Mouse (Mus musculus) hindbrain, embryonic 12.5 days (tissue): ENCODE results near the gene Cpxm1. TPM values are rescaled to one million over a fixed set of nuclear protein-coding genes. Genes with fewer than 3 reads are reported as not detected.

ENCODE experiments used
- ATAC-seq: fragments of 200-750 bp; cut with Nextera tagmentation; 2 replicates; pipeline ENCODE4 v1.8.0; 2017; ENCODE audit warnings: moderate TSS enrichment; ENCODE audit not compliant: low FRiP score
- H3K27ac ChIP-seq: fragments of 300-500 bp; sonication (generic); 2 replicates; pipeline ENCODE4 v1.5.1; 2016; ENCODE audit warnings: mild to moderate bottlenecking
- H3K27me3 ChIP-seq: fragments of 300-500 bp; sonication (generic); 2 replicates; pipeline ENCODE4 v1.6.1; 2016; ENCODE audit warnings: mild to moderate bottlenecking
- H3K36me3 ChIP-seq: fragments of 300-500 bp; sonication (generic); 2 replicates; pipeline ENCODE4 v1.6.1; 2016; ENCODE audit warnings: mild to moderate bottlenecking
- H3K4me1 ChIP-seq: fragments of 300-500 bp; sonication (generic); 2 replicates; pipeline ENCODE4 v1.6.1; 2016
- H3K4me2 ChIP-seq: fragments of 300-500 bp; sonication (generic); replicated peaks from 2 replicates; pipeline ENCODE4 v1.6.1; 2016; ENCODE audit warnings: mild to moderate bottlenecking
- H3K4me3 ChIP-seq: fragments of 300-500 bp; sonication (generic); 2 replicates; pipeline ENCODE4 v1.5.1; 2016; ENCODE audit warnings: mild to moderate bottlenecking
- H3K9ac ChIP-seq: fragments of 300-500 bp; sonication (generic); 2 replicates; pipeline ENCODE4 v1.6.1; 2016; ENCODE audit warnings: mild to moderate bottlenecking, moderate library complexity
- H3K9me3 ChIP-seq: fragments of 300-500 bp; sonication (generic); replicated peaks from 2 replicates; pipeline ENCODE4 v1.6.1; 2016; ENCODE audit warnings: mild to moderate bottlenecking
- WGBS: fragments of 180-500 bp; shearing (Covaris S2); methylation state at CpG from one replicate; pipeline ENCODE4 v1.1.7; 2016; 5-methylcytosine and 5-hydroxymethylcytosine counted together
- polyA plus RNA-seq: library from polyadenylated mRNA; unstranded; fragments of >200 nt; fragmentation: Nextera tagmentation; extraction: Ambion mirVana; gene quantifications from 2 replicates; pipeline ENCODE4 v1.2.1, GENCODE M21; 2016

The Cpxm1 gene
- 53.3 and 57.0 TPM in 2 replicates for polyA plus RNA-seq

DNA sequence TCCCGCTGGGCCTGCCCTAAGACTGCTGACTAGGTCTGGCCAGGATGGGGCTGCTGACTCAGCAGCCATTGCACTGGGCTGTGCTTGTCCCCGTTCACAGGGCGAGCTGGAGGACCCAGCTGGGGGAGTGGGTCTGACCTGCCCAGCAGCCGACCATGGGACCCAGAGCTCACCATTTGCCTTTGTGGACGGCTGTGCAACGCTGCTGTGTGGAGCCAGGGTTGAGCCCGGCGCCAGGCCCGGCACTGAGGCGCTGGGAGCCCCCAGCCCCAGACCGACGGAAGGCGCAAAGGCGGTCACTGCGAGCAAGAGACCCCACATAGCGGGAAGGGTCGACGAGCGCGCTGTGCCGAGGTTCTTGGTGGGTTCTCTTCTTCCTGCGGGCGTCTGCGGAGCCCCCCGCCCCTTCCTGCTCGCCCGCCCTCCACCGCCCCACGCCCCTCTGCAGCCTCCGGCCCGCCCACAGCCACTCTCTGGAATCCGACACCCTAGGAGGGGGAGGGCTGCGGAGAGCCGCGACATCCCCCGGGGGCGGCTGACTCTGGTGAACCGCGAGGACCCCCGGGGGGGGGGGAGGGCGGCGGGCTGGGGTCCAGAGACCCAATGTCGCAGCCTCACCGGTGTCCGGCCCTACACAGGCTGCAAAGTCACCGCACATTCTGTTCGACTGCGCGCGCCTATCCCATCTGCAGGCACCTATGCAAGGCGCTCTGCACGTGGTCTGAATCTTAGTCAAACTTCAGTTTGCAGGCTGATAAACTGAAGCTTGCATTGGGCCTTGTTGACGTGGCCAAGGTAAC is at the start of gene Cpxm1:
Cpxm1 (minus strand) TSS at position 389 of the 800 bp plus-strand sequence.
- Histone ChIP-seq H3K27ac (peak within 1 kb of the TSS; percentile 25), H3K27me3 (peaks cover 15% of the 10 kb centered on the region)
- WGBS: 1% methylated on average over 36 of the region's 53 CpGs

DNA sequence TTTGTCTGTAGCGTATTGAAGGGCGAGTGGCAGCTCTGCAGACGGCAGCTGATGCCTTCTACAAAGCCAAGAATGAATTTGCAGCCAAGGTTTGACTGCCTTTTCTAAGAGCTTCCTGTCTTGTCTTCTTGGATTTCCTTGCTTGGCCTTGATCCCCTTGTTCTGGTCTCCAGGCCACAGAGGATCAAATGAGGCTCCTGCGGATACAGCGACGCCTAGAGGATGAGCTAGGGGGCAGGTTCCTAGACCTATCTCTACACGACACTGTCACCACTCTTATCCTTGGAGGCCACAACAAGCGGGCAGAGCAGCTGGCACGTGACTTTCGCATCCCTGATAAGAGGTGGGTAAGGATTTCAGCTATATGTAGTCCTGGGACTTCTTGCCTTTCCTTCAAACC is 44.8 kb upstream of the Cpxm1 start:
- H3K36me3 ChIP-seq: peaks cover 76% of the 10 kb centered on the region
- no peak overlapping the region for H3K27ac ChIP-seq
- H3K27me3 ChIP-seq: 0 out of 2 replicates have a peak, but pooled peaks cover 3% of the 10 kb centered on the region
- no peak overlapping the region for H3K9ac ChIP-seq
- no peaks in the 10 kb centered on the region for H3K9me3 ChIP-seq
- ATAC-seq: no peak
- H3K4me3 ChIP-seq: no peak overlapping the region
- H3K4me1 ChIP-seq: no peaks in the 10 kb centered on the region
- no peak overlapping the region for H3K4me2 ChIP-seq
- WGBS: 88% methylated on average over 10 of the region's 10 CpGs

More for the DNA sequence above, at the start of gene Cpxm1:
- peak within 1 kb of the TSS; percentile 95 for H3K4me2 ChIP-seq
- H3K4me3 ChIP-seq: peak within 1 kb of the TSS; percentile 55
- peaks cover 24% of the 10 kb centered on the region for H3K4me1 ChIP-seq
- H3K36me3 ChIP-seq: peaks cover 27% of the 10 kb centered on the region; the same call in 1 of the 2 replicates
- H3K9me3 ChIP-seq: no peaks in the 10 kb centered on the region
- peak within 1 kb of the TSS; percentile 71 for H3K9ac ChIP-seq
- peak; percentile 86 for ATAC-seq

DNA sequence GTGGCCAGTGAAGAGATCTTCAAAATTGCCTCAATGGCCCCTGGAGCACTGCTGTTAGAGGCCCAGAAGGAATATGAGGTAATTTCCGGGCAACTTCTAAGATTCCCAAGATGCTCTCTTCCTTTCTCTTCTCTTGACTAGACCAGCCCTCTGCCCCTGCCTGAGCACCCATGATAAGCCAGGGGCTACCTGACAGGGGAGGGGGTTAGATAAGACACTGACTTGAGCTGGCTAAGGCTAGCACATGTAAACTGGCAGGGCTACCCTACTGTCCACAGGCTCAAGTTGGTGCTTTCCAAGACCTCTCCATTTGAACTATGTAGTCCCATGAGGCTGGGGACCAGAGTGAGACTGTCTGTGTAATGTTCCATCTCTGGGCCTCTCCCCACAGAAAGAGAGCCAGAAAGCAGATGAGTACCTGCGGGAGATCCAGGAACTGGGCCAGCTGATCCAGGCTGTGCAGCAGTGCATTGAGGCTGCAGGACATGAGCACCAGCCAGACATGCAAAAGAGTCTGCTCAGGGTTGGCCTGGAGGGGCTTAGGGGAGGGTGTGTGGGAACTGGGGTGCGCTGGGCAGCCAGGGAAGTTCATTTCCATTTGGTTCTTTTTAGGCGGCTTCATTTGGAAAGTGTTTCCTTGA is 42.6 kb upstream of the Cpxm1 start:
- no peak for ATAC-seq
- Histone ChIP-seq H3K36me3 (peaks cover 76% of the 10 kb centered on the region), H3K27ac (no peak overlapping the region), H3K27me3 (no peaks in the 10 kb centered on the region), H3K4me3 (no peak overlapping the region), H3K9ac (no peak overlapping the region), H3K4me1 (no peaks in the 10 kb centered on the region), H3K9me3 (no peaks in the 10 kb centered on the region), H3K4me2 (no peak overlapping the region)
- WGBS: 94% methylated on average over 4 of the region's 4 CpGs

DNA sequence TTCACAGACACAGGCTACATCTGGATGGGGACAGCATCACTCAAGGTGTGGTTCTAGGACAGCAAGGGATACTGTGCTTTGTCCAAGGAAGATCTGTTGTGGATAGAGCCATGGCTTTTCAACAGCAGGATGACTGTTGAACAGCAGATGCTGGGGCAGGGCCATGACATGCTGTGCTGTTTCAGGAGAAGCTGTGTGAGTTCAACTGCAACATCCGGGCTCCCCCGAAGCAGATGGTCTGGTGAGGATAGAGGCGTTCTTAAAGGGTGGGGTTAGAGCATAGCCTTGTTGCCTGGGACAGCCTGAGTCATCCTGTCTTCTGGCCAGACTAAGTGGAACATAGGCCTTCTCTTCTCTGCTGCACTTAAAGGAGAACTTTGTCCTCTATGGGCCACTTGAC is 41.5 kb upstream of the Cpxm1 start:
- Histone ChIP-seq H3K27ac (no peak overlapping the region), H3K4me2 (no peak overlapping the region), H3K4me1 (no peaks in the 10 kb centered on the region), H3K9me3 (no peaks in the 10 kb centered on the region), H3K4me3 (no peak overlapping the region), H3K9ac (no peak overlapping the region), H3K27me3 (no peaks in the 10 kb centered on the region), H3K36me3 (peaks cover 68% of the 10 kb centered on the region)
- no peak for ATAC-seq
- 91% methylated on average over 3 of the region's 3 CpGs for WGBS

DNA sequence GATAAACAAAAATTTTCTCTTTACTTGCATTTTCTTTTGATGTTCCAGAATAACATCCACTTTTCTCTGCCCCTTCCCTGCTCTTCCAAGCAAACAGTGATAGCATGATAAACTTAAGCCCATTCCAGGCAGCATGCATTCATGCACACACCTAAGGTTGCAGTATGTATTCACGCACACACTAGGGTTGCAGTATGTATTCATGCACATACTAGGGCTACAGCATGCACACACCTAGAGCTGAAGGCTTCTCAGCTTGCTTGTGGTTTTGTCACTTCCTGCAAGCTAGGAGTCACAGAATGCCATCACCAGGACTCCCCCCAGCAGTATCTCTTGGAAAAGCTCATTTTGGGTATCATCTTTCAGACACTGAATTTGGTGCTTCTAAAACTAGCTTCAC is 39.4 kb upstream of the Cpxm1 start:
- no peak for ATAC-seq
- Histone ChIP-seq H3K4me3 (no peak overlapping the region), H3K4me1 (no peaks in the 10 kb centered on the region), H3K27ac (no peak overlapping the region), H3K27me3 (no peaks in the 10 kb centered on the region), H3K4me2 (no peak overlapping the region), H3K9me3 (no peaks in the 10 kb centered on the region), H3K36me3 (peaks cover 51% of the 10 kb centered on the region), H3K9ac (no peak overlapping the region)
- WGBS: 95% methylated on average over 1 of the region's 1 CpGs

DNA sequence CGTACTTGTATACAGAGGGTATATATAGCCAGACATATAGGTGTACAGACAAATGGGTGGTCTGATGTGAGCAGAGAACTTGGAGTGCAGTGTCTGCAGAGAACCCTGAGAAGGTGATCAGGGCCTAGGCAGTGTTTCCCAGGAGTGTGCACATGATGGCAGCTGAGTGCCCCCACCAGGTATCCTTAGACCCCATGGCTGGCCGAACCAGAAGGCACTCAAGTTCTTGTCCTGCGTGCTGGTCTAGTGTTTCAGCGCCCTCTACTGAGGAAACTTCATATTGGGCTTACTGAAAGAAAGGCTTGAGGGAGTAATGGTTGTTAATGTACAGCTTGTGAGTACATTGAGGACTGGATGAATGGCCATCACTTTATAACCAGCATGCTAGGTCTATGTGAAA is 35.8 kb upstream of the Cpxm1 start:
- 26% methylated on average over 4 of the region's 4 CpGs for WGBS

DNA sequence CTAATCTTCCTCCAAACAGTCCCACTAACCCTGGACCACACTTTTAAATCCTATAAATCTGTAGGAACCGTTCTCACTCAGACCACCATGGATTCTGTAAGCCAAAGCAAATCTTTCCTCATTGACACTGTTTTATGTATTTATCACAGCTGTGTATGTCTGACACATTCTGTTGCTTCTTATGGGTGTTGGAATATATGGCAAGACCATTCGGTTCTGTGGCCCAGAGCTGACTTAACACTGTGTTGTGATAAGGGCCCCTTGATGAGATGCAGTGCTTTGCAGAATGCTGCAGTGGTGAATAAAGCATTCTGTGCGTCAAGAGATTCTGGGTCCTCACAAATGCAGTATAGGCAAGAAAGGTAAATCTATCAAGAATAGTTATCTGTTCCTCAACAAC is 34.8 kb upstream of the Cpxm1 start:
- H3K4me3 ChIP-seq: no peak overlapping the region
- H3K27ac ChIP-seq: no peak overlapping the region
- no peak for ATAC-seq
- H3K27me3 ChIP-seq: no peaks in the 10 kb centered on the region
- no peak overlapping the region for H3K9ac ChIP-seq
- peaks cover 9% of the 10 kb centered on the region; the same call in 1 of the 2 replicates for H3K36me3 ChIP-seq
- no peaks in the 10 kb centered on the region for H3K9me3 ChIP-seq
- 90% methylated on average over 3 of the region's 3 CpGs for WGBS
- H3K4me2 ChIP-seq: no peak overlapping the region
- H3K4me1 ChIP-seq: no peaks in the 10 kb centered on the region

More for the DNA sequence above, 35.8 kb upstream of the Cpxm1 start:
- ATAC-seq: no peak
- no peaks in the 10 kb centered on the region for H3K9me3 ChIP-seq
- H3K27ac ChIP-seq: no peak overlapping the region
- peaks cover 17% of the 10 kb centered on the region for H3K36me3 ChIP-seq
- no peaks in the 10 kb centered on the region for H3K4me1 ChIP-seq
- no peak overlapping the region for H3K4me2 ChIP-seq
- no peak overlapping the region for H3K9ac ChIP-seq
- H3K4me3 ChIP-seq: no peak overlapping the region
- no peaks in the 10 kb centered on the region for H3K27me3 ChIP-seq

DNA sequence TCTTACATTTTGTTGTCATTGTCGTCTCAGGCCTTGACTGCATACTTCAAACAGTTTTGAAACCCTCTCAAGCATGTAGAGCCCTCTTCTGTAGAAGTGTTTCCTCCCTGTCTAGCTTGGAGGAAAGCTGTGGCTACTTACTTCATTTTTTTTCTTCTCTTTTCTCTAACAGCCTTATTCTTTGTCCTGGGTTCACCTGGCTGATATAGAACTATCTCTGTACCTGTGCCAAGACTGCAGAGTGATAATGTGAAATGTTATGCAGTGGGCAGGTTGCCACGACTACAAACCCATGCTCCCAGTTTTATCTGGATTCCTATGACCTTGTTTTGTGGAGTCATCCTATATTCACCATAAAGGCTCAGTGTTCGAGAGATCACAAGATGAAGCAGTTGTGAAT is 33.1 kb upstream of the Cpxm1 start:
- H3K27me3 ChIP-seq: no peaks in the 10 kb centered on the region
- 90% methylated on average over 3 of the region's 3 CpGs for WGBS
- no peak overlapping the region for H3K27ac ChIP-seq
- H3K4me3 ChIP-seq: no peak overlapping the region
- H3K4me1 ChIP-seq: peaks cover under 1% of the 10 kb centered on the region
- no peak overlapping the region for H3K4me2 ChIP-seq
- peaks cover 6% of the 10 kb centered on the region; the same call in 1 of the 2 replicates for H3K36me3 ChIP-seq
- no peak for ATAC-seq
- no peak overlapping the region for H3K9ac ChIP-seq
- H3K9me3 ChIP-seq: no peaks in the 10 kb centered on the region

DNA sequence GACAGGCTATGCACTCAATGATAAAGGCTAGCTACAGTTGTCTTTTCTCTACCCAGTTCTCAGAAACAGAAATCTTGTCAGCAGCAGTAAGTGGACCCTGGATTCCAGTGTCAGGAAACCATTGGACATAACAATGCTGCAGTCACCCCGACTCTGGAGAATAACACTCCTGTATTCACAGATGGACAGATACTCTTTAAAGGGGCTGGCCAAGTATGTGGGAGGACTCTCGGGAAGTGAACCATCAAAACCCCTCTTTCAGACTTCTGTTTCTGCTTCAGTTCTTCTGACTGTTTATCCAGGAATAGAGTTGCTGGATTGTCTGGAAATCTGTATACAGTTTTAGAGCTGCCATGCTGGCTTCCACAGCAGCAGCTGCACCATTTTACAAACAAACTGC is 32.5 kb upstream of the Cpxm1 start:
- Histone ChIP-seq H3K9me3 (no peaks in the 10 kb centered on the region), H3K27me3 (no peaks in the 10 kb centered on the region), H3K4me2 (no peak overlapping the region), H3K4me3 (no peak overlapping the region), H3K27ac (no peak overlapping the region), H3K36me3 (peaks cover 6% of the 10 kb centered on the region; the same call in 1 of the 2 replicates), H3K4me1 (peaks cover 7% of the 10 kb centered on the region), H3K9ac (no peak overlapping the region)
- 67% methylated on average over 2 of the region's 2 CpGs for WGBS
- no peak for ATAC-seq

DNA sequence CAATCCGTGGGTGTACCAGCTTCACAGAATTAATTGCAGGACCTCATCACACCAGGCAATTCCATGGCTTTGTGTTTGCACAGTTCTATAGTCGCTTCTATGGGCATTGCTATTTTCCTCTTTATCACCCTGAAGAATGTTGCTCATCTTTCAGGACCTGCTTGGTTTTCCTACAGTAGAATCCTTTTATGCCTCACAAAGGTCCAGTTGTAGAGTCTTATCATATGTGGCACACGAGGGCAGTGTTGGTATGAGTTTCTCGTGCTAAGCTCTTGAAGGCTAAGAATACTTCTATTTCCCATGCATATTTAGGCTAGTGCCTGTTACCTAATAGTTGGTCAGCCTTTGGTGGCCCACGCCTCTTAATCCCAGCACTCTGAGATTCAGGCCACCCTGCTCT is 27.7 kb upstream of the Cpxm1 start:
- Histone ChIP-seq H3K9ac (peak overlapping the region; percentile 83), H3K4me1 (peaks cover 18% of the 10 kb centered on the region), H3K4me3 (peak overlapping the region; percentile 67), H3K4me2 (peak overlapping the region; percentile 62), H3K27ac (no peak overlapping the region), H3K27me3 (no peaks in the 10 kb centered on the region), H3K36me3 (no peaks in the 10 kb centered on the region), H3K9me3 (no peaks in the 10 kb centered on the region)
- 51% methylated on average over 5 of the region's 5 CpGs for WGBS
- no peak for ATAC-seq

DNA sequence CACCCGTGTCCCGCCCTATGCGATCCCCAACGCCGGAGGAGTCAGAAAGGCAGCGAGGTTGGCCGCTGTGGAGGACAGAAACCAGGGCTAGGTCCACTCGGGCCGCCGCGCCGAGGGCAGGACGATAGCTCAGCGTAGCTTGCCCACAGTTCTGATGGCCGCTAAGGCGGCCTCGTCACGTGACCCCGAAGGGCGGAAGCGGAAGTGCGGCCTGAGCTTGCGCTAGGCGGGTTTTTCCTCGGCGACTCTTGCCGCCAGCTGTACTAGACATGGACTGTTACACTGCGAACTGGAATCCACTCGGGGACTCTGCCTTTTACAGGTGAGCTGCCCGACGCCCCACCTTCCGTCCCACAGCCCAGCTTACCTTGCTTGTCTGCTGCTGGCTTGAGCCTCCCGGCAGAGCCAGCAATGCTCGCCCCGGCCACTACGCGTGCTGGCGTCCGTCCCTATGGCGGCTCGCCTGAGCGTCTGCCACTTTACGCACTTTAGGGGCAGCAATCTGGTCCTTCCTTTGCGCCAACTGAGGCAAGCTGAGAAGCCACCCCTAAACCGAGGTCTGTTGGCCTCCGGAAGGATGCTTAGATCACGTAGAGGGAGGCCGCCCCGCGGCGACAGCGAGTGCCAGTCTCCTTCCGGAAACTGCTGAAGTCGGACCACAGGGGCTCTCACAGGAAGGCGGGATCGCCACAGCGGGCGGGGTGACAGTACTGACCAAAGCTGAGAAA is 26.9 kb upstream of the Cpxm1 start, which contains the start of the genes Vps16 and Pced1a:
Vps16 (plus strand) TSS at position 214 of the 728 bp plus-strand sequence.
Pced1a (minus strand) TSS at position 576 of the 728 bp plus-strand sequence.
- WGBS: 1% methylated on average over 58 of the region's 58 CpGs
- Histone ChIP-seq H3K4me1 (peaks cover 18% of the 10 kb centered on the region), H3K4me2 (peak within 1 kb of the TSS; percentile 62), H3K4me3 (peak within 1 kb of the TSS; percentile 67), H3K36me3 (no peaks in the 10 kb centered on the region), H3K27ac (peak within 1 kb of the TSS; percentile 90), H3K9me3 (no peaks in the 10 kb centered on the region), H3K9ac (peak within 1 kb of the TSS; percentile 83), H3K27me3 (no peaks in the 10 kb centered on the region)
- peak; percentile 96 for ATAC-seq
